Comparison of ENCODE assay signal across 11 mouse cellular contexts in the genomic region with DNA sequence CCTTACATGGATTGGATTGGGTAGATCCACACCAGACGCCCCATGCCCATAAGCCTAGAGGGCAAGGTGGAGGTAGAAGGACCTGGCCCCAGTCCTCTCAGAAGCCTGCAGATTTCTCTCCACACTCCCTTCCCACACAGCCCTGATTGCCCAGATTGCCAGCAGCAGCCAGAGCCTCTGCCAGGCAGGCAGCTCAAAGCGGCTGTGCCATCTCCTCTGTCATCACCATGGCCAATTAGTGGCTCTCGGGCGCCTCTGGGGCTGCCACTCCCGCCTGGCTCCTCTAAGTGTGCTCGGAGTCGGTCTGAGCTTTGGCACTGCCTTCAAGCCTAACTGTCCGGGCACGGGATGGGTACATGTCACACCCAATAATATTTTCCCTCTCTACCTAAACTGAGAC. TPM values are rescaled to one million over a fixed set of nuclear protein-coding genes. Genes with fewer than 3 reads are reported as not detected.
DNase-seq lines count a peak whose midpoint lies in the region; ATAC-seq lines count a peak whose summit lies in the region.
"Had no signal": no experiment of that assay in that cellular context is flagged by ENCODE, and none has a peak within 500 bp of the region (broad histone marks: within the 10 kb centered on the region; RNA-seq: fewer than 3 reads in every experiment).

No protein-coding gene starts in this region.

- no peak overlapping the region for H3K4me2 ChIP-seq in forebrain, embryonic 14.5 days (ENCODE audit: low read length)
- H3K4me2 ChIP-seq in forebrain, embryonic 13.5 days, result no peak overlapping the region
- H3K4me2 ChIP-seq: embryonic facial prominence, embryonic 13.5 days had no signal

- no peaks in the 10 kb centered on the region for H3K4me1 ChIP-seq in forebrain, embryonic 14.5 days (ENCODE audit: control insufficient read depth, insufficient read depth, low read length)
- no peaks in the 10 kb centered on the region for H3K4me1 ChIP-seq in forebrain, embryonic 13.5 days
- 0 out of 2 replicates have a peak, but pooled peaks cover 11% of the 10 kb centered on the region for H3K4me1 ChIP-seq in embryonic facial prominence, embryonic 10.5 days

- DNase-seq in forebrain, embryonic 14.5 days (ENCODE audit: low spot score), result peak; percentile 25
- DNase-seq in left cerebral cortex, postnatal 4 days, result peak; percentile 50
- DNase-seq in left cerebral cortex, adult 9 months (ENCODE audit: low spot score in 2 of 2), result no peak
- DNase-seq in gastrocnemius, postnatal 10 days, result peak; percentile 63
- DNase-seq in layer of hippocampus, postnatal 14 days (ENCODE audit: low spot score in 2 of 2), result peak; percentile 21 to 32
- DNase-seq in lung, postnatal 25 days (ENCODE audit: low spot score), result no peak
- no peak for DNase-seq in embryonic facial prominence, embryonic 10.5 days (ENCODE audit: low spot score)
- DNase-seq: kidney, adult 18-20 months had no signal

- ATAC-seq in forebrain, embryonic 14.5 days, result no peak
- ATAC-seq in forebrain, embryonic 13.5 days, result no peak

- H3K27ac ChIP-seq in forebrain, embryonic 14.5 days (ENCODE audit: low read depth, low read length), result no peak overlapping the region
- no peak overlapping the region for H3K27ac ChIP-seq in forebrain, embryonic 13.5 days
- no peak overlapping the region for H3K27ac ChIP-seq in embryonic facial prominence, embryonic 10.5 days (replicated peaks)
- H3K27ac ChIP-seq: embryonic facial prominence, embryonic 13.5 days; liver, embryonic 14.5 days had no signal

- H3K4me3 ChIP-seq in forebrain, embryonic 14.5 days (ENCODE audit: low read depth, low read length), result no peak overlapping the region
- H3K4me3 ChIP-seq in forebrain, embryonic 13.5 days, result no peak overlapping the region
- no peak overlapping the region for H3K4me3 ChIP-seq in embryonic facial prominence, embryonic 10.5 days
- H3K4me3 ChIP-seq: embryonic facial prominence, embryonic 13.5 days had no signal

- 83% methylated on average over 9 of the region's 9 CpGs for WGBS in forebrain, embryonic 14.5 days
- WGBS in forebrain, embryonic 13.5 days, result 86% methylated on average over 9 of the region's 9 CpGs
- WGBS in embryonic facial prominence, embryonic 10.5 days, result 89% methylated on average over 9 of the region's 9 CpGs

- no peaks in the 10 kb centered on the region for H3K9me3 ChIP-seq in forebrain, embryonic 14.5 days (replicated peaks; ENCODE audit: control insufficient read depth, low read length)
- no peaks in the 10 kb centered on the region for H3K9me3 ChIP-seq in forebrain, embryonic 13.5 days (replicated peaks)
- H3K9me3 ChIP-seq in embryonic facial prominence, embryonic 10.5 days, result no peaks in the 10 kb centered on the region
- H3K9me3 ChIP-seq: embryonic facial prominence, embryonic 13.5 days had no signal

- H3K9ac ChIP-seq in forebrain, embryonic 14.5 days (ENCODE audit: low read length), result no peak overlapping the region
- H3K9ac ChIP-seq in forebrain, embryonic 13.5 days, result no peak overlapping the region
- H3K9ac ChIP-seq: embryonic facial prominence, embryonic 13.5 days; liver, embryonic 14.5 days had no signal

- H3K27me3 ChIP-seq in forebrain, embryonic 14.5 days (replicated peaks; ENCODE audit: control insufficient read depth, insufficient read depth, low read length), result no peaks in the 10 kb centered on the region
- H3K27me3 ChIP-seq in forebrain, embryonic 13.5 days, result no peaks in the 10 kb centered on the region
- H3K27me3 ChIP-seq in embryonic facial prominence, embryonic 10.5 days (replicated peaks; ENCODE audit: low read depth, poor library complexity, severe bottlenecking), result no peaks in the 10 kb centered on the region
- H3K27me3 ChIP-seq: embryonic facial prominence, embryonic 13.5 days had no signal

- no peaks in the 10 kb centered on the region for H3K36me3 ChIP-seq in forebrain, embryonic 14.5 days (ENCODE audit: control insufficient read depth, insufficient read depth, low read length)
- H3K36me3 ChIP-seq in forebrain, embryonic 13.5 days (ENCODE audit: poor library complexity, severe bottlenecking), result no peaks in the 10 kb centered on the region
- H3K36me3 ChIP-seq in embryonic facial prominence, embryonic 10.5 days (replicated peaks), result no peaks in the 10 kb centered on the region
- H3K36me3 ChIP-seq: embryonic facial prominence, embryonic 13.5 days had no signal

- intact Hi-C loops in left cerebral cortex, postnatal 4 days (cut with DNase I), result no loop called here

RNA-seq across cellular contexts. Expression of gene Dapk2, which starts 47.7 kb away (rescaled TPM):
- polyA plus RNA-seq in forebrain, embryonic 14.5 days (2014; fragmentation: Nextera tagmentation; extraction: Ambion mirVana), result 2.2 and 2.3 TPM in 2 replicates
- 2.4 and 4.1 TPM in 2 replicates for polyA plus RNA-seq in forebrain, embryonic 13.5 days (2015; fragmentation: Nextera tagmentation; extraction: Ambion mirVana)
- total RNA-seq in left cerebral cortex, postnatal 4 days (2021), result under 1 TPM; 0.84 to 0.97 TPM
- total RNA-seq in gastrocnemius, postnatal 10 days (2021), result 10 to 100 TPM; 15.5 to 19.1 TPM
- 1 to 10 TPM in 1 of 2 experiments, under 1 TPM in 1; 0.71 to 1.1 TPM for total RNA-seq in layer of hippocampus, postnatal 14 days (2021)
- 5.3 and 5.8 TPM in 2 replicates for polyA plus RNA-seq in embryonic facial prominence, embryonic 10.5 days (2016; fragmentation: Nextera tagmentation; extraction: Ambion mirVana)

Comparison
In these comparisons a context has a peak if more than half of its experiments do, and no peak if none do; other contexts are left out.
1. DNase-seq: peak in forebrain, embryonic 14.5 days (single experiment), left cerebral cortex, postnatal 4 days (single experiment), gastrocnemius, postnatal 10 days (single experiment) and layer of hippocampus, postnatal 14 days (2 of 2); none in left cerebral cortex, adult 9 months (0 of 2), lung, postnatal 25 days (single experiment) and embryonic facial prominence, embryonic 10.5 days (single experiment).
2. RNA of gene Dapk2, which starts 47.7 kb away (total RNA-seq): 15.5 to 19.1 TPM in gastrocnemius, postnatal 10 days; 0.71 to 1.1 TPM in layer of hippocampus, postnatal 14 days and 0.84 to 0.97 TPM in left cerebral cortex, postnatal 4 days; every median in the first group is over 4 times any median in the second.